Mouse (Mus musculus): ENCODE measurements at regions not wholly inside any gene's neighbourhood (a gene's known extent, or its start where the extent isn't known, plus 50 kb on each side); places are given as distances from the start of the nearest gene placed in this dataset.

GRCm38 (mm10) chr12:27127054-27127605 lies 215.2 kb downstream of the Sox11 start:
- TF ChIP-seq TBP (conservative IDR thresholded peaks at IDR 0.05; ENCODE audit: low read depth, low read length), result no peak
- TF ChIP-seq CHD1 (IDR thresholded peaks at IDR 0.05; ENCODE audit: low read depth, low read length), result no peak
- TF ChIP-seq POLR2A (IDR thresholded peaks at IDR 0.05; ENCODE audit: low read depth, low read length), result no peak
- no peak for TF ChIP-seq JUN (IDR thresholded peaks at IDR 0.05; ENCODE audit: insufficient read depth, low read depth, low read length)
- TF ChIP-seq ZMIZ1 (IDR thresholded peaks at IDR 0.05; ENCODE audit: low read depth, low read length), result no peak
- no peak for TF ChIP-seq CTCF (conservative IDR thresholded peaks at IDR 0.05 in 1 of 2, IDR thresholded peaks at IDR 0.05 in 1 of 2; ENCODE audit: low read depth in 2 of 2, low read length in 2 of 2)
- TF ChIP-seq MAX (IDR thresholded peaks at IDR 0.05; ENCODE audit: low read length), result no peak
- no peak for TF ChIP-seq EP300 (IDR thresholded peaks at IDR 0.05; ENCODE audit: low read length)
- TF ChIP-seq MEF2A (IDR thresholded peaks at IDR 0.05; ENCODE audit: borderline replicate concordance, low read depth, low read length), result no peak
- no peak for TF ChIP-seq KAT2A (IDR thresholded peaks at IDR 0.05; ENCODE audit: insufficient replicate concordance, low read length)
- no peak for TF ChIP-seq ELF1 (IDR thresholded peaks at IDR 0.05; ENCODE audit: low read depth, low read length)
- TF ChIP-seq USF1 (IDR thresholded peaks at IDR 0.05; ENCODE audit: low read depth, low read length), result no peak
- no peak for TF ChIP-seq MAFK (IDR thresholded peaks at IDR 0.05; ENCODE audit: insufficient replicate concordance, low read length)
